Mouse (Mus musculus): ENCODE data around the gene Ppp6r3. TPM values are rescaled to one million over a fixed set of nuclear protein-coding genes. Genes with fewer than 3 reads are reported as not detected.
A peak's percentile ranks its signal among the peaks of the same experiment; 100 is the strongest.

Ppp6r3 gene
- polyA plus RNA-seq, 1 experiment from 2014 or later = 81.1 TPM

DNA sequence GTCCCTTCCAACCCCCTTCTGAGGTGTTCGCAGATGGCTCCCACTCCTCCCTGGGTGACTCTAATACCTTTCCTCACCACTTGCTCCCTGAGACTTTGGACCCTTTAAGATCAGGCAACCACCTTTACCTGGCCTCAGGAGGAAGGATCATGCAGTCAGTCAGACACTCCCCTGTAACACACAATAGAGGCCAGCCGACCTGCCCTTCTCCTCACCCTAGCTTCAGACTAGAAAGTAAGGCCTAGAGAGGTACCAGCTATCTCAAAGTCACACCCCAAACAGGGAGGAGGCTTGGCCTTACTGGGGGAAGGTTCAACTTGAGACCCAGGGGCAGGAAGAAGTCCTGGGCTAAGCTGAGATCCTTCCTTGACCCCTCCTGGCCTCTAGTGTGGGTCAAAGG, 151.3 kb downstream of the Ppp6r3 start:
- Histone ChIP-seq H3K36me3 (ENCODE audit: control insufficient read depth, insufficient read depth, low read length) (no peaks in the 10 kb centered on the region), H3K4me2 (replicated peaks; ENCODE audit: low read depth, low read length) (no peak overlapping the region), H3K27ac (ENCODE audit: low read depth, low read length) (no peak overlapping the region), H3K4me1 (ENCODE audit: control insufficient read depth, insufficient read depth, low read length) (no peaks in the 10 kb centered on the region), H3K27me3 (ENCODE audit: control insufficient read depth, insufficient read depth, low read length) (no peaks in the 10 kb centered on the region), H3K9ac (ENCODE audit: low read depth, low read length) (no peak overlapping the region), H3K4me3 (ENCODE audit: low read length) (no peak overlapping the region), H3K9me3 (ENCODE audit: control insufficient read depth, low read length) (no peaks in the 10 kb centered on the region)
- 80% methylated on average over 2 of the region's 2 CpGs for WGBS
- no peak for ATAC-seq (ENCODE audit: low FRiP score, low TSS enrichment)

DNA sequence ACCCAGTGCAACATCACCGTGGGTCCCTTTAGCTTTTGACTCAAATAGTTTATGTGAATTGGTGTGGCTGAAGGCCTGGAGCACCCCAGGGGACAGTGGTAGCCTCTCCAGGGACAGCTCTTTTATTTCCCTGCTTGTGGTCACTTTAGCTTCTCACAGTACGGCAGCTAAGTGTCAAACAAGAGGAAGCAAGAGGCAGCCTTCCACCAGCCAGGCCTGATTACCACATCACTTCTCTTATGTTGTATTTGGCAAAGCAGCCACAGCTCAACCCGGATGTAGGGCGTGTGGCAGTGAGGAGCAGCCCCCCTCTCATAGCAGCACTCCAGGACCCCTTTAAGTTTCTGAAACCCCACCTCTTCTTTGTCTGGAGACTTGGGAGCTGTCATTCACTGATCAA, 152.6 kb downstream of the Ppp6r3 start:
- no peak for ATAC-seq (ENCODE audit: low FRiP score, low TSS enrichment)
- H3K4me3 ChIP-seq (ENCODE audit: low read length) = no peak overlapping the region
- no peak overlapping the region for H3K27ac ChIP-seq (ENCODE audit: low read depth, low read length)
- no peaks in the 10 kb centered on the region for H3K4me1 ChIP-seq (ENCODE audit: control insufficient read depth, insufficient read depth, low read length)
- H3K36me3 ChIP-seq (ENCODE audit: control insufficient read depth, insufficient read depth, low read length) = no peaks in the 10 kb centered on the region
- no peak overlapping the region for H3K4me2 ChIP-seq (replicated peaks; ENCODE audit: low read depth, low read length)
- no peaks in the 10 kb centered on the region for H3K27me3 ChIP-seq (ENCODE audit: control insufficient read depth, insufficient read depth, low read length)
- H3K9ac ChIP-seq (ENCODE audit: low read depth, low read length) = no peak overlapping the region
- WGBS = 55% methylated on average over 4 of the region's 4 CpGs
- H3K9me3 ChIP-seq (ENCODE audit: control insufficient read depth, low read length) = no peaks in the 10 kb centered on the region

DNA sequence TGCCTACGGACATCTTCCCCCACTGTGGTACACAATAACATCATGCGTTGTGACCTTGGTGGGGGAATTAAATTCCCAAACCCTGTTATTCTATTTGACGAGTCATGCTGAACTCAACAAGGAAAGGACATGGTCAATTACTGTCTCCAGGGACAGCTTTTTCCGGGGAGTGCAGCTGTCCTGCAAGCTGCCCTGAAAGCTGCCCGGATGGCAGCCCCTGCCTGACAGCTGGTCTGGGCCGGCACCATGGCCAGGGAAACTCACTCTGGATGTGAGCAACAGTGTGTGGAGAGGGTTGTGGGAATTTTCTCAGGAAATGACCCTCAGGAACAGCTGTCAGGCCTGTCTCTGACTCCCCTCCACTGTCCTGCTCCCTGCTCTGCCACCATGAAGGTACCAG, 153.1 kb downstream of the Ppp6r3 start:
- WGBS = 53% methylated on average over 6 of the region's 6 CpGs
- no peaks in the 10 kb centered on the region for H3K27me3 ChIP-seq (ENCODE audit: control insufficient read depth, insufficient read depth, low read length)
- H3K4me1 ChIP-seq (ENCODE audit: control insufficient read depth, insufficient read depth, low read length) = no peaks in the 10 kb centered on the region
- no peak overlapping the region for H3K9ac ChIP-seq (ENCODE audit: low read depth, low read length)
- no peaks in the 10 kb centered on the region for H3K9me3 ChIP-seq (ENCODE audit: control insufficient read depth, low read length)
- ATAC-seq (ENCODE audit: low FRiP score, low TSS enrichment) = no peak
- H3K4me3 ChIP-seq (ENCODE audit: low read length) = no peak overlapping the region
- no peaks in the 10 kb centered on the region for H3K36me3 ChIP-seq (ENCODE audit: control insufficient read depth, insufficient read depth, low read length)
- H3K27ac ChIP-seq (ENCODE audit: low read depth, low read length) = no peak overlapping the region
- no peak overlapping the region for H3K4me2 ChIP-seq (replicated peaks; ENCODE audit: low read depth, low read length)

DNA sequence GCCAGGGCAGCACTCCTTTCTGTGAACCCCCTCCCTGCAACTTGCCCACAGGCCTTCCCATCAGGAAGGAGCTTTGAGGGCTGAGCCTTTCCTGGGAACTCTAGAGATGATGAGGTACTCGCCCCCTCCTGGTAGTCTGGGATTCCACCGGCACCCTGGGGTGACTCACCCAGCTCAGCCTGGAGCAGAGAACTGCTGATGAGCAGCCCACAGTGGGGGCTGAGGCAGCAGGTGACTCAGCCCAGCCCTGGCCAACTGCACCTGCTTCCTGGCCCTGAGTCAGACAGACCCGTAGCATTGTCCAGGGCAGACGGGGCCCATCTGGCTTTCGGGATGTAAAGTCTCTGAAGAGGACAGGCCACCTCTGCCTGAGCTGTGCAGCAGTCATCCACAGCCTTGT, 156.3 kb downstream of the Ppp6r3 start:
- Histone ChIP-seq H3K9ac (ENCODE audit: low read depth, low read length) (no peak overlapping the region), H3K4me2 (replicated peaks; ENCODE audit: low read depth, low read length) (no peak overlapping the region), H3K4me1 (ENCODE audit: control insufficient read depth, insufficient read depth, low read length) (peaks cover 4% of the 10 kb centered on the region; the same call in 1 of the 2 replicates), H3K9me3 (ENCODE audit: control insufficient read depth, low read length) (no peaks in the 10 kb centered on the region), H3K27ac (ENCODE audit: low read depth, low read length) (no peak overlapping the region), H3K36me3 (ENCODE audit: control insufficient read depth, insufficient read depth, low read length) (no peaks in the 10 kb centered on the region), H3K27me3 (ENCODE audit: control insufficient read depth, insufficient read depth, low read length) (peaks cover 4% of the 10 kb centered on the region; the same call in 1 of the 2 replicates), H3K4me3 (ENCODE audit: low read length) (no peak overlapping the region)
- 59% methylated on average over 5 of the region's 5 CpGs for WGBS
- ATAC-seq (ENCODE audit: low FRiP score, low TSS enrichment) = no peak

DNA sequence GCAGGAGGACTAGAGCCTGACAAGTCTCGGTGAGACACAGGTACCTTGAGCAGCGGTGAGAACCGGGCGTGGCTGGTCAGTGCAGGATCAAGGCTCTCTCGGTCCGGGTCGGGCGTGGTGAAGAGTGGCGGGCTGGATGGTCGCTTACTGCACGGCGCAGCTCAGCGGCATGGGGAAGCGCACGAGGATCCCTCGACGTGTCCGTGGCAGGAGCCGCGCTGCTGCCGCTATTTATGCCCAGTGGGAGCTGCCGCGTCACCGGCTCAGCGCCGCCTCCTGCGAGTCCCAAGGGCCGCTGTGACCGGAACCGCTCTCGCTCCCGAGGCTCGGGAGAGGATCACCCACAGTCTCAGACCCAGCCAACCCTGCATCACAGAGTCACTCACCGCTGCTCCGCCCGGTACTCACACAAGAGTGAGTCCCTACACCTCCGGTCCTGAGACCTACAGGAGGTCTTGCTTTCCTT, 161.2 kb downstream of the Ppp6r3 start, which contains the start of gene Gal:
Gal (minus strand) TSS at position 277 of the 466 bp plus-strand sequence.
- Histone ChIP-seq H3K27me3 (ENCODE audit: control insufficient read depth, insufficient read depth, low read length) (peaks cover 16% of the 10 kb centered on the region; the same call in 1 of the 2 replicates), H3K4me2 (replicated peaks; ENCODE audit: low read depth, low read length) (peak within 1 kb of the TSS; percentile 53), H3K4me1 (ENCODE audit: control insufficient read depth, insufficient read depth, low read length) (peaks cover 4% of the 10 kb centered on the region; the same call in 1 of the 2 replicates), H3K36me3 (ENCODE audit: control insufficient read depth, insufficient read depth, low read length) (no peaks in the 10 kb centered on the region), H3K9me3 (ENCODE audit: control insufficient read depth, low read length) (no peaks in the 10 kb centered on the region), H3K4me3 (ENCODE audit: low read length) (peak within 1 kb of the TSS; percentile 33), H3K9ac (ENCODE audit: low read depth, low read length) (no peak within 1 kb of the TSS; the same call in 1 of the 2 replicates), H3K27ac (ENCODE audit: low read depth, low read length) (no peak within 1 kb of the TSS)
- ATAC-seq (ENCODE audit: low FRiP score, low TSS enrichment) = peak; percentile 50
- WGBS = 3% methylated on average over 34 of the region's 37 CpGs

DNA sequence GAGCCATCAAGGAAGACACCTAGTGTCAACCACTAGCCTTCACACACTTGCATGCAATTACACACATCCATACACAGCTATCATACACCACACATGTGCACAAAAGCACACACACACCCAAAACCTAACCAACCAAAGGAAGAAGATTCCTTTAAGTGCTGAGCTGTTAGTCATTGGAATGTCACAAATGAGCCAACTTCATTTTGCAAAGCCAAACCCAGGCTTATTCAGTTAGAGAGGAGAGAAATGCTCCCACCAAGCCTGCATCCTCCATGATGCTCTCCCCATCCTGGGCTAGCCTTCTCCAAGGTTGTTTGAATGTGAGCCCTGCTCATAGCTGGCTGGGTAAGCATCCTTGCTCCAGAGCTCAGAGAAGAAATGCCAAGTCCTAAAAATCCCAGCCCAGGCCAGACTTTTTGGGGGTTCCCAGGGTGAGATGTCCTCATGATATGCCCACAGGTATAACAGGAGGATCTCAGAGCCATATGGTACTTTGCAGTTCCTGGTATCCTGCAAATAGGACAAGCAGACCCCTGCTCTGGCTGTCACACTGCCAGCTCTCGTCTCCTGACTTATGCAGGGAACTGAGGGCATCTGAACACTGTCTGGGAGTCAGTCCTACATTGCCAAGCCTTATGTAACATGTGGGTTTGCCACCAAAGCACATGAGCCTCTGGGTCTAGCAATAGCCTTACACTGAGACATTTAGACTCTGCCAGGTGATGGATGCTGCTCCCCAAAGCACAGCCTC, 169.8 kb downstream of the Ppp6r3 start:
- Histone ChIP-seq H3K4me1 (ENCODE audit: control insufficient read depth, insufficient read depth, low read length) (no peaks in the 10 kb centered on the region), H3K4me3 (ENCODE audit: low read length) (no peak overlapping the region), H3K27me3 (ENCODE audit: control insufficient read depth, insufficient read depth, low read length) (no peaks in the 10 kb centered on the region), H3K4me2 (replicated peaks; ENCODE audit: low read depth, low read length) (no peak overlapping the region), H3K27ac (ENCODE audit: low read depth, low read length) (no peak overlapping the region), H3K9me3 (ENCODE audit: control insufficient read depth, low read length) (no peaks in the 10 kb centered on the region), H3K9ac (ENCODE audit: low read depth, low read length) (no peak overlapping the region), H3K36me3 (ENCODE audit: control insufficient read depth, insufficient read depth, low read length) (no peaks in the 10 kb centered on the region)
- no peak for ATAC-seq (ENCODE audit: low FRiP score, low TSS enrichment)
- WGBS = 47% methylated on average over 1 of the region's 1 CpGs

Other genes with a start within 250 kb of the Ppp6r3 start
- 0.51 and 0.53 TPM in 2 replicates for gene Tesmin, start 186.9 kb downstream of the Ppp6r3 start, polyA plus RNA-seq (2014; fragmentation: Nextera tagmentation; extraction: Ambion mirVana)
- gene Gal, start 161.2 kb downstream of the Ppp6r3 start, polyA plus RNA-seq (2014; fragmentation: Nextera tagmentation; extraction: Ambion mirVana) = not detected in 2 replicates
- gene Lrp5, start 110.8 kb upstream of the Ppp6r3 start, polyA plus RNA-seq (2014; fragmentation: Nextera tagmentation; extraction: Ambion mirVana) = 7.7 and 10.1 TPM in 2 replicates
- gene 1810055G02Rik, start 132.5 kb upstream of the Ppp6r3 start, polyA plus RNA-seq (2014; fragmentation: Nextera tagmentation; extraction: Ambion mirVana) = 33.7 and 38.6 TPM in 2 replicates
- gene Kmt5b, start 191.7 kb upstream of the Ppp6r3 start, polyA plus RNA-seq (2014; fragmentation: Nextera tagmentation; extraction: Ambion mirVana) = 20.2 and 41.7 TPM in 2 replicates